Mouse (Mus musculus) neural tube, embryonic 14.5 days (tissue): Measurements from ENCODE around the gene Tubb2b. TPM values are rescaled to one million over a fixed set of nuclear protein-coding genes. Genes with fewer than 3 reads are reported as not detected.
"Not testable (repeated sequence)": the region's sequence is repeated elsewhere in the genome, so short reads cannot be mapped to it uniquely, and the experiment has no call there.

Source experiments
- ATAC-seq: fragments of 200-750 bp; cut with Nextera tagmentation; 2 replicates; pipeline ENCODE4 v1.8.0; 2017; ENCODE audit warnings: low read depth, mild to moderate bottlenecking, moderate TSS enrichment, moderate library complexity
- H3K27ac ChIP-seq: fragments of 300-500 bp; sonication (generic); 2 replicates; pipeline ENCODE4 v1.5.1; 2014; ENCODE audit warnings: low read depth, mild to moderate bottlenecking, control low read depth, low read length, moderate library complexity, mixed read lengths
- H3K27me3 ChIP-seq: fragments of 300-500 bp; sonication (generic); 2 replicates; pipeline ENCODE4 v1.6.1; 2014; ENCODE audit warnings: low read length; ENCODE audit not compliant: control insufficient read depth, insufficient read depth
- H3K36me3 ChIP-seq: fragments of 300-500 bp; sonication (generic); 2 replicates; pipeline ENCODE4 v1.6.1; 2014; ENCODE audit warnings: low read length, mixed read lengths; ENCODE audit not compliant: control insufficient read depth, insufficient read depth
- H3K4me1 ChIP-seq: fragments of 300-500 bp; sonication (generic); 2 replicates; pipeline ENCODE4 v1.6.1; 2014; ENCODE audit warnings: low read length; ENCODE audit not compliant: control insufficient read depth, insufficient read depth
- H3K4me2 ChIP-seq: fragments of 300-500 bp; sonication (generic); 2 replicates; pipeline ENCODE4 v1.6.1; 2014; ENCODE audit warnings: mild to moderate bottlenecking, low read depth, low read length, control low read depth
- H3K4me3 ChIP-seq: fragments of 300-500 bp; sonication (generic); 2 replicates; pipeline ENCODE4 v1.5.1; 2014; ENCODE audit warnings: low read depth, low read length, control low read depth, mixed read lengths
- H3K9ac ChIP-seq: fragments of 300-500 bp; sonication (generic); replicated peaks from 2 replicates; pipeline ENCODE4 v1.6.1; 2014; ENCODE audit warnings: low read depth, mild to moderate bottlenecking, control low read depth, low read length, mixed read lengths
- H3K9me3 ChIP-seq: fragments of 300-500 bp; sonication (generic); 2 replicates; pipeline ENCODE4 v1.6.1; 2016; ENCODE audit warnings: low read length; ENCODE audit not compliant: control insufficient read depth
- WGBS: fragments of 180-500 bp; shearing (Covaris S2); extraction: QIAGEN DNeasy Blood & Tissue Kit; methylation state at CpG from one replicate; pipeline ENCODE4 v1.1.7; 2014; 5-methylcytosine and 5-hydroxymethylcytosine counted together
- polyA plus RNA-seq: library from polyadenylated mRNA; unstranded; fragments of >200 nt; fragmentation: Nextera tagmentation; extraction: Ambion mirVana; gene quantifications from 2 replicates; pipeline ENCODE4 v1.2.1, GENCODE M21; 2014

The Tubb2b gene
- polyA plus RNA-seq, 1 experiment from 2014 or later = 629 TPM

GRCm38 (mm10) chr13:34088201-34088649 lies 42.0 kb downstream of the Tubb2b start:
- not testable (repeated sequence) for H3K9ac ChIP-seq, H3K36me3 ChIP-seq, H3K9me3 ChIP-seq, H3K27me3 ChIP-seq, H3K4me3 ChIP-seq, H3K4me2 ChIP-seq
- 54% methylated on average over 5 of the region's 5 CpGs for WGBS
- Histone ChIP-seq H3K4me1 (peaks cover 29% of the 10 kb centered on the region), H3K27ac (peak overlapping the region; percentile 72)
- peak; percentile 57 for ATAC-seq

GRCm38 (mm10) chr13:34087052-34087812 lies 43.0 kb downstream of the Tubb2b start:
- Histone ChIP-seq H3K4me3 (no peak overlapping the region), H3K27ac (peak overlapping the region; percentile 72), H3K27me3 (no peaks in the 10 kb centered on the region), H3K9ac (no peak overlapping the region), H3K36me3 (no peaks in the 10 kb centered on the region), H3K4me1 (peaks cover 29% of the 10 kb centered on the region), H3K4me2 (no peak overlapping the region), H3K9me3 (no peaks in the 10 kb centered on the region)
- peak; percentile 44 for ATAC-seq
- WGBS = 47% methylated on average over 7 of the region's 7 CpGs

- no peak for ATAC-seq
- Histone ChIP-seq H3K4me1 (peaks cover 25% of the 10 kb centered on the region), H3K9ac (no peak overlapping the region), H3K27ac (no peak overlapping the region), H3K9me3 (no peaks in the 10 kb centered on the region), H3K4me3 (no peak overlapping the region), H3K27me3 (no peaks in the 10 kb centered on the region), H3K36me3 (no peaks in the 10 kb centered on the region), H3K4me2 (no peak overlapping the region)
- WGBS = 70% methylated on average over 9 of the region's 9 CpGs
These were observed 46.1 kb downstream of the Tubb2b start for GRCm38 (mm10) chr13:34084026-34084750.

- WGBS = 72% methylated on average over 4 of the region's 4 CpGs
- Histone ChIP-seq H3K27me3 (no peaks in the 10 kb centered on the region), H3K27ac (no peak overlapping the region), H3K9me3 (no peaks in the 10 kb centered on the region), H3K4me3 (no peak overlapping the region), H3K36me3 (no peaks in the 10 kb centered on the region), H3K4me2 (no peak overlapping the region), H3K9ac (no peak overlapping the region), H3K4me1 (peaks cover 7% of the 10 kb centered on the region)
- no peak for ATAC-seq
These were observed 48.3 kb downstream of the Tubb2b start for GRCm38 (mm10) chr13:34081926-34082325.

- no peaks in the 10 kb centered on the region for H3K9me3 ChIP-seq
- H3K4me2 ChIP-seq = no peak overlapping the region
- H3K4me3 ChIP-seq = no peak overlapping the region
- H3K9ac ChIP-seq = no peak overlapping the region
- peaks cover 9% of the 10 kb centered on the region for H3K36me3 ChIP-seq
- no peaks in the 10 kb centered on the region for H3K27me3 ChIP-seq
- no peak for ATAC-seq
- 95% methylated on average over 3 of the region's 3 CpGs for WGBS
- no peak overlapping the region for H3K27ac ChIP-seq
- H3K4me1 ChIP-seq = peaks cover 16% of the 10 kb centered on the region
These were observed 50.5 kb downstream of the Tubb2b start for GRCm38 (mm10) chr13:34079801-34080200.

GRCm38 (mm10) chr13:34078500-34079280 lies 51.6 kb downstream of the Tubb2b start:
- Histone ChIP-seq H3K9me3 (no peaks in the 10 kb centered on the region), H3K9ac (peak overlapping the region; percentile 93; the same call in 1 of the 2 replicates), H3K4me1 (peaks cover 17% of the 10 kb centered on the region), H3K27ac (peak overlapping the region; percentile 94; the same call in 1 of the 2 replicates), H3K4me2 (peak overlapping the region; percentile 61), H3K36me3 (peaks cover 14% of the 10 kb centered on the region), H3K27me3 (no peaks in the 10 kb centered on the region), H3K4me3 (peak overlapping the region; percentile 84)
- 44% methylated on average over 16 of the region's 16 CpGs for WGBS
- peak; percentile 1; the same call in 1 of the 2 replicates for ATAC-seq

- H3K4me1 ChIP-seq = peaks cover 19% of the 10 kb centered on the region
- no peaks in the 10 kb centered on the region for H3K27me3 ChIP-seq
- H3K9me3 ChIP-seq = no peaks in the 10 kb centered on the region
- under 1% methylated on average over 42 of the region's 45 CpGs for WGBS
- peak within 1 kb of the TSS; percentile 61 for H3K4me2 ChIP-seq
- H3K9ac ChIP-seq = peak within 1 kb of the TSS; percentile 93
- ATAC-seq = peak; percentile 90
- peaks cover 18% of the 10 kb centered on the region for H3K36me3 ChIP-seq
- peak within 1 kb of the TSS; percentile 84 for H3K4me3 ChIP-seq
- H3K27ac ChIP-seq = peak within 1 kb of the TSS; percentile 94
These were observed 52.6 kb downstream of the Tubb2b start, which contains the start of gene Tubb2a for GRCm38 (mm10) chr13:34077492-34078271. Tubb2a (minus strand) TSS chr13:34078007.
